Mouse (Mus musculus) mesoderm, embryonic 11.5 days (tissue): Measurements from ENCODE around the gene Pfkfb4.
A peak's percentile ranks its signal among the peaks of the same experiment; 100 is the strongest.

ENCODE experiments used
- DNase-seq: peaks from one replicate; pipeline ENCODE4 v3.0.0-alpha.2; 2012; ENCODE audit warnings: low read depth, low spot score

Pfkfb4 gene

DNA sequence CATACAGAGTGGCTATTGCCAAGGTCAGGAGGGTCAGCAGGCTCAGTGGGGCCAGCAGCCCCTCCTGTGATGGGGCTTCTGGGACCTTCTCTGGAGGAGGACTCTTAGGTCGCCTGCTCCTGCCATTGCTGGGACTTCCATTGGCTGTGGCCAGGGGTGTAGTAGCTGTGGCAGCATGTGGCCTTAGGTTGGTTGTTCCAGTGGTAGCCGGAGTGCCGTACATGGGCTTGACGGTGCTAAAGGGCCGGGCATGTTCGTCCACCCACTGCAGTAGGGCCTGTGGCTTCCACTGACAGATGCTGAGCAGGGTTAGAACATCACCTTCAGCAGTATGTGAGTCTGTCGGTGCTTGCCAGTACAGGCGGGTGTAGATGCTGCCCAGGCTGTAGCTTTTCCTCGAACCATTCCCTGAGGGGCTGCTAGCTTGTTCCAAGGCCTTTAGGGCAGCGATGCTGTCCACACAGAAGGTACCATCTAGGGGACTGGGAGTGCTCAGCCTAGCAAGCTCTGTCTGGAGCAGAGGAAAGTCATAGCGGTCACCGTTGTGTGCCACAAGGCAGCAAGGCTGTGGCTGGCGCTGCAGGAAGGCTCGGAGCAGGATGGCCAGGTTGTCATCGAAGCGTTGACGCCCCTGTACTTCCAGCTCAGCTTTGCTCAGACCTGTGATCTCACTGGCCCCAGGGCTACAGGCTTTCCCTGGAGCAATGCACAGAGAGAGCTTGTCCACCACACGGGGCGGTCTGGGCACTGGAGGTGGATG, 66.6 kb downstream of the Pfkfb4 start:
- no peak for DNase-seq

DNA sequence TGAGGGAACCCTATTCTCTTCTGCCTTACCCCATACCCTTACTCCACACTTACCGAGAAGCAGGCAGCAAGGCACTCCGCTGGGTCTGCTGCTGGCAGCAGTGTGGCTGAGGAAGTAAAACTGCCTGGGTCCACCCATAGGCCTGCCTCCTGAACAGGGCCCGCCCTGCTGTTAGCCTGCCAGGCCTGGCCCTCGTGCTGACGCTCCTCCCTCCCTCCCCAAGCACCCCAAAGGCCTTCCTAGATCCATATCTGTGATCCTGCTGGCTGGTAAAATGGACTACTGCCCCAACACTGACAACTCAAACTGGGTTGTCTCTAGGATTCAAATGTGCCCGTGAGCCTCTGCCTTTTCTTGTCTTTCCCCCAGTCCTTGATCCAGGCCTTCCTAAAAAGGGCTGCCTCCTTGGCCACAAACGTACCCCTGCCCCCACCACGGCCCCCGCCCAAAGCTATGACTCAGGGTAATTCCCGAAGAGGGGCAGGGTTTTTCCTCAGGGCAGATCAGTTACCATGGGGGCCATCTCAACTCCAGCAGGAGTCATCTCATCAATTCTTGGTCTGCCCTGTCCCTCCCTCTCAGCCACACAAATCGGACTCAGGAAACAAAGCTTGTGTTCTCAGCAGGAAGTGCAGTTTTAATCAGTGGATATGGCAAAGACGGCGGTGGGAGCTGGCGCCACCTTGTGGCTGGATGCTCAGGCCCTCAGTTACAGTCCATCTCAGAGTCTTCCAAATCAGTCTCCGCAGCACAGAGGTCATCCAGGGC, 67.7 kb downstream of the Pfkfb4 start, which contains the start of gene Trex1:
TSS of gene Trex1 (minus strand) at position 599 of the 768 bp plus-strand sequence.
- peak; percentile 85 for DNase-seq

DNA sequence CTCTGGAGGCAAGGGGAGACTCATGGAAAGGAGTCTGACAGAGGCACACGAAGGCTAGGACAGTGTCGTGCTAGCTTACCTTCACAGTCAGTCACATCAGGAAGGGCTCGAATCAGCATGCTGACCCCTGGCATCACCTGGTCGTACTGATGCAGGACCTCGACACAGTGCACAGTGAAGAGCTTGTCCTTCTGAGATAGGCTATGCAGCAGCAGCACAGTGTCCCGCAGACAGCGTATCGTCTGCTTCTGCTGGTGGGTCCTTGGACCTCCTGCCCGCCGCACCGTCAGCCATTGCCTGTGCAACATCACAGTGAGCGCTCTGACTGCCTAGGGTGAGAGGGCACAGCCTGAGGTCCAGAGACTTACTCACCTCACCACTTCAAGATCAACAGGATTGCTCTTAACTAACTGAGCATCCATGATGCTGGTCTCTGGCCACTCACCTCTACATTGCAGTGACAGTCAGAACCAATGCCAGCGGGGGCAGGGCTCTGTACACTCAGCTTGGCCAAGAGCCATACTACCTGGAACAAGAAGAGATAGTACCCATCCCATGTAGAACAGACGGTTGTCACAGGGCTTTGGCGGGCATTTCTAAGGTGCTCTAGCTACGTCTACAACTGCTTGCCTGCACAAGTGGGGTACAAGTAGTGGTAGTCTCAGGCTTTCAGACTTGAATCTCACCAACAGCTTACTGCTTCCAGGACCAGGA, 68.8 kb downstream of the Pfkfb4 start:
- DNase-seq, result no peak

DNA sequence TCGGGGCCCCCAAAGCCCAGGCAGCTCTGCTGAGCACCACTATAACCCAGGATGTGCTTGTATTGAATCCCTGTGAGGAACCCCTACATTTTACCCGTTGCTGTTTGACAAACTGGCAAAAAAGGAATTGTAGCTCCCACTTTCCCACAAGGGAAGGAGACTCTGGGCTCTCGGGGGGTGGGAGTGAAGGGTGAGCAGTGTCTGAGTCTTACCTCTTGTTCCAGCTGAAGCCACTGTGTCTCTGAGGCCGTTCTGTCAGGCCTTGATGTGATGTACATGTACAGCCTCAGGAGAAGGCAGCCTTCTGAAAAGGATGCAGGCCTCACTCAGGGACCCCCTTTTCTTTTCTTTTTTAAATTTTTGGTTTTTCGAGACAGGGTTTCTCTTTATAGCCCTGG, 69.3 kb downstream of the Pfkfb4 start:
- DNase-seq, result no peak

DNA sequence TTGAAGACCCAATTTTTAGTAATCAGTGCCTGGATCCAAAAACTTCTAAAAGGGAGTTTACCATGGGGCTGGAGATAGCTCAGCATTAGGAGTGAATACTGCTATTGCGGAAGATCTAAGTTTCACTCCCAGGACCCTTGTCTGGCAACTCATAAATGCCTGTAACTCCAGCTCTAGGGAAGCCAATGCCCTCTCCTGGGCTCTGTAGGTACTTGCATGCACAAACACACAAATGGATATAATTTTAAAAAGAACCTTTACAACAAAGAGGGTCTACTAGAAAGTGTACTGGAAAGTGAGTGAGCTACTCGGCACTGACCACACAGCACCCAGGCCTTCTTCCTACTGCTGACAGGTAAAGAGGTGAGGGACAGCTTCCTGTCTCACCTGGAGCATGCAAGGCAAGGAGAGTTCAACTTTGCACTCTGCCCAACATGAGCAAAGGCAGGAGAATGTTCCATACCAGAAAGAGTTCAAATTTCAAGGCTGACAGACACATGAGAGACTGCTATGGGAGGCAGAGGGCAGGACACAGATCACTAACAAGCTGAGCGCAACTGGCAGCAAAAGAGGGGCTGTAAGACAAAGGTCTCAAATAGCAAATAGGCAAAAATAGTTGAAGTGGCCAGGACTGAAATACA, 76.6 kb downstream of the Pfkfb4 start:
- no peak for DNase-seq

DNA sequence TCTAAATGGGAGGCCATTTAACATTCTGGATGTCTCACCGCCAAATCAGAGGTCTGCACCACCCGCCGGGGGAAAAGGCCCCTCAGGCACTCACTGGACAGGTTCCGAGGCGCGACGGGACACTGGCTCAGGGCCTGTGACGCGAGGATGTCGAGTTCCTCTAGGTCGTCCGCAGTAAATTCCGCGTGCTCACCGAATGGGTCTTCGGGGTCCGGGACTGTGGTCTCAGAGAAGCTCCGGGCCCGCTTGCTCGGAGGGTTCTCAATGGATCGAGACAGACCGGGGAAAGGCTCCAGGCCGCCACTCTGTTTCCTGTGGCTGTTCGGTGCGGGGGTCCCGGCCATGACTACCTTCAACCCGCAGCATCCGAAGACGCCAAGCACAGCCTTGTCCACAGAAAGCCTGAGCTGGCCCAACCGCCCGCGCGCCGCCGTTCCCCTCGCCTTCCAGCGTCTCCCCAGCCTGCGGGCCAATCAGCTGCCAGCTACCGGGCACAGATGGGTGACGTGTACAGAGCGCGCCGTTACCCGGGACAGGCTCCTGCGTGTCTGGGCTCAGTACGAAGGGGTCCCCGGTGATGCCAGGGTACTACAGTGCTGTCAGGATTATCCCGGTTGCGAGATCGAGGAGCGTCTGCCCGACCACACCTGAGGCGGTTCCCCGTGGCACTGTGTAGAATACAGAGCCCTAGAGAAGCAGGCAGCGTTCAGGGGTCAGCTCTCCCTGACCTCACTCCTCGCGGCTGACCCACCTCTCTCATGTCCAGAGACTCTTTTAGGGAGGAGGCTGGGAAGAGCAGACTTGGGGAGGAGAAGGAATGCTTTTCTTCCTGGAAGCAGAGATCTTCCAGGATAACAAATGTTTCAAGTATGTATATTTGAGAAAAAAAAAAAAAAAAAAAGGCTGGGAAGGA, 82.3 kb downstream of the Pfkfb4 start, which contains the start of gene Atrip:
TSS of gene Atrip (minus strand) at position 464 of the 913 bp plus-strand sequence.
- DNase-seq, result peak; percentile 93

DNA sequence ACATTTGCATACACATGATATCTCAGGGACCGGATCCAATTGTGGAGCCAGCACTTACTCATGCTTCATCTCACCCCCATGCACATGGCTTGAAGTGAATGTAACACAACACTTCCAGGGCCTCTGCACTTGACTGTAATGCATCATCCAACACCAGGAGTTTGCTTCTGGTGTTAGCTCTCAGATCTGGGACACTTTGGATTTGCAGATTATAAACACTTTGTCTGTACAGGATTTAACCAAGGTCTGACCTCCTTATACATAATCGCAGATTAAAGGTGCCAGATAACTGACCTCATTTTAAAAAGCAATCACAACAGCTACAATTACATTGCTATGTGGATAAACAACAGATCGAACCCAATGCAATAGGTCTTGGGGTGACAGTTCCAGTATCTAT, 88.9 kb downstream of the Pfkfb4 start:
- DNase-seq, result no peak

DNA sequence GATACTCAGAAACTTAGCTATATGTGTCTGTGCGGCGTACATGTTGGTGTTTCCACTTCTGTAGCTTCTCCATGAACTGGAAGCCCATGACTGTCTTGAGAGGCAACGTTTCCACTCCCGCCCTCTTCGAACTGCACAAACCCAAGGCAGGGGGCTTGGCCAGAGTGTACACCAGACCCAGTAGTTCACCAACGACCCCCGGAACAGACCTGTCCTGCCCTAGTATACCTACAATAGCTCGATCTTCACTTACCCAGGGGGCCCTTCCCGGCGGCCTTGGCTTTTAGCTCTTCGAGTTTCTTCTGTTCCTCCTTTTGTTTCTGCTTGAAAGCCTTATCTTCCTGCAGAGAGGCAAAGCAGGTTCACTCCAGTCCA, 90.2 kb downstream of the Pfkfb4 start:
- DNase-seq, result no peak
